Mouse (Mus musculus): ENCODE results near the gene Abat. TPM values are rescaled to one million over a fixed set of nuclear protein-coding genes. Genes with fewer than 3 reads are reported as not detected.

Abat gene
- polyA plus RNA-seq, 1 experiment from 2014 or later: 112 TPM

DNA sequence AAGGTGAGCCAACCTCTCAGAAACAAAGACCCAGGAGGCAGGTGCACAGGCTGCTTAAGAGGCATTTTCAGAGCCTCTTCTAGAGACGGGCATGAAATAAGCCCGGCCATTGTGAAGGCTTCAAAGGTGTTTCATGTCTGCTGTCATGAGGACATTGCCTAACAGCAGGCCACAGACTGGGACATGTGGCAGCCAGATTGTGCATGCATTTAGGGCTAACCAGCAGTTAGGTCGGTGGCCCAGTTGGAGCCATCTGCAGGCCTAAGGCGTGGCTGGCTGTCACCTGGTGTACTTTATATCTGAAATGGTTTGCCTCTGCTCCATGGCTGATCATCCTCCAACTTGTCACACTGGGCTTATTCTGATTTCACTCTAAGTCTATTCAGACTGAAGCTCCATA lies 65.1 kb downstream of the Abat start:
- no peak overlapping the region for H3K4me3 ChIP-seq
- WGBS: 70% methylated on average over 4 of the region's 4 CpGs
- no peak overlapping the region for H3K27ac ChIP-seq
- H3K9ac ChIP-seq: no peak overlapping the region
- H3K4me2 ChIP-seq (replicated peaks): no peak overlapping the region
- no peak for ATAC-seq (ENCODE audit: low FRiP score, low read depth)
- H3K9me3 ChIP-seq: 0 out of 2 replicates have a peak, but pooled peaks cover 3% of the 10 kb centered on the region
- H3K27me3 ChIP-seq (replicated peaks): no peaks in the 10 kb centered on the region
- H3K36me3 ChIP-seq: peaks cover 45% of the 10 kb centered on the region
- 0 out of 2 replicates have a peak, but pooled peaks cover 2% of the 10 kb centered on the region for H3K4me1 ChIP-seq

DNA sequence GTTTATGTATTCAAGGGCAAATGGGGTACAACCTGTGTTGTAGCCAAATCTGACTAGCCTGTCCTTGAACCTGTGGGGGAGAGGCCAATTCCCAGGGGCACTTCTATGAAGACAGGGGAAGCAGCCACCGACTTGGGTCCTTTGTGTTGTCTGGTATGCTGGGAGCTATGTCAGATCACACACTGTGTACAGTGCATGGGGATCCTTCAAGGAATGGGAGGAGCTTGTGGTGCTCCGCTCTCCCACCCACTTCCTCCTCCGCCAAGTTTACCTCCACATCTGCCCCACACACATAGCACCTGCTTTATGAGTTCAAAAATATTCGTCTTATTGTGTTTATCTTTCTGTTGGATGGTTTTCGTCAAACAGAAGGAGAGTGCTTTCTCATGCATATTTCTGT lies 66.3 kb downstream of the Abat start:
- Histone ChIP-seq H3K4me1 (0 out of 2 replicates have a peak, but pooled peaks cover 3% of the 10 kb centered on the region), H3K9me3 (0 out of 2 replicates have a peak, but pooled peaks cover 3% of the 10 kb centered on the region), H3K27ac (no peak overlapping the region), H3K27me3 (replicated peaks) (no peaks in the 10 kb centered on the region), H3K4me2 (replicated peaks) (no peak overlapping the region), H3K4me3 (no peak overlapping the region), H3K36me3 (peaks cover 36% of the 10 kb centered on the region), H3K9ac (no peak overlapping the region)
- ATAC-seq (ENCODE audit: low FRiP score, low read depth): no peak
- 84% methylated on average over 5 of the region's 5 CpGs for WGBS

DNA sequence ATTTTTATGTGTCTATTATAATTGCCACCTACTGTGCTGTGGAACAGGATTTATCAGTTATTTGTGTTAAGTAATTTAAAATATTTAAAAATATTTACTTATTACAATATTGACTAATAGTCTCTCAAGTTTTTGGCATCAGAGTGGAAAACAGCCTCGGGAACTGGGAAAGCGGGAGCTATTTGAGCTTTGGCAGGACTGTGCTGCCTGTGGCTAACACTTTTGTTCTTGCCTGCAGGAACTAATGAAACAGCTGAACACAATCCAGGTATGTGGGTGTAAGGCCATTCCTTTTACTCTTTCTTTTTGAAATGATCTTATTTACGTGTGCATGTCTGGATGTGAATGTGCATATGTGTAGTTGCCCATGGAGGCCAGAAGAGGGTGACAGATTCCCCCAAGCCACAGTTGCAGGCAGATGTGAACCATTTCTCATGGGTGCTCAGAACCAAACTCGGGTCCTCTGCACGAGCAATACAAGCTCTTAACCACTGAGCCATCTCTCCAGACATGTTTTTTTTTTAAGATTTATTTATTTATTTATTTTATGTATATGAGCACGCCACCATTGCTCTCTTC lies 68.5 kb downstream of the Abat start:
- H3K36me3 ChIP-seq: peaks cover 39% of the 10 kb centered on the region

DNA sequence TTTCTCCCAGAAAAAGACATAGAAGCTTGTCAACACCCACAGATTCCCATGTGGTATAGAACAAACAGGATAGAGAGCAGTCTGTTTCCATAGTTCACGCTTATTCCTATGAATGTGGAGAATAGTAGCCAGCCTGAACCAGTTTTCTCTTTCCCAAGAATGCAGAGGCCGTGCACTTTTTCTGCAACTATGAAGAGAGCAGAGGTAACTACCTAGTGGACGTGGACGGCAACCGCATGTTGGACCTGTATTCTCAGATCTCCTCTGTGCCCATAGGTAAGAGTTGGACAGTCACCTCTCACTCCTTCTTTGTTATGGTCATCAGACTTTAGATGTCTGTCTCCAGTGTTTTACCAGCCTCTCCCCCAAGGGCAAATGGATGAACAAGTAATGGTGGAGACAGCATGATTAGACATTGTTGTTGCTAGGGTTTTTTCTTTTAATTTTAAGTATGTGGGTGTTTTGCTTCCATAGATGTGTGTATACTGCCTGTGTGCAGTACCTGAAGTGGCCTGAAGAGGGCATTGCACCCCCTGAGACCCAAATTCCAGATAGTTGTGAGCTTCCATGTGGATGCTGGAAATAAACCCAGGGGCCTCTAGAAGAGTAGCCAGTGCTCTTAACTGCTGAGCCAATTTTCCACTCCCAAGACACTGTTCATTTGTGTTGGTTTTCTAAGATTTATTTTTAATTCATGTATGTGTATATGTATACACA lies 69.5 kb downstream of the Abat start:
- H3K36me3 ChIP-seq: peaks cover 35% of the 10 kb centered on the region
- H3K4me3 ChIP-seq: no peak overlapping the region
- H3K4me1 ChIP-seq: 0 out of 2 replicates have a peak, but pooled peaks cover 3% of the 10 kb centered on the region
- no peak overlapping the region for H3K27ac ChIP-seq
- H3K4me2 ChIP-seq (replicated peaks): no peak overlapping the region
- 96% methylated on average over 5 of the region's 5 CpGs for WGBS
- no peak overlapping the region for H3K9ac ChIP-seq
- ATAC-seq (ENCODE audit: low FRiP score, low read depth): no peak
- H3K27me3 ChIP-seq (replicated peaks): no peaks in the 10 kb centered on the region
- H3K9me3 ChIP-seq: 0 out of 2 replicates have a peak, but pooled peaks cover 3% of the 10 kb centered on the region

More for the DNA sequence above, 68.5 kb downstream of the Abat start:
- Histone ChIP-seq H3K27ac (no peak overlapping the region), H3K9me3 (0 out of 2 replicates have a peak, but pooled peaks cover 3% of the 10 kb centered on the region), H3K4me2 (replicated peaks) (no peak overlapping the region), H3K27me3 (replicated peaks) (no peaks in the 10 kb centered on the region), H3K4me1 (0 out of 2 replicates have a peak, but pooled peaks cover 3% of the 10 kb centered on the region), H3K9ac (no peak overlapping the region), H3K4me3 (no peak overlapping the region)
- WGBS: 94% methylated on average over 6 of the region's 6 CpGs
- no peak for ATAC-seq (ENCODE audit: low FRiP score, low read depth)

DNA sequence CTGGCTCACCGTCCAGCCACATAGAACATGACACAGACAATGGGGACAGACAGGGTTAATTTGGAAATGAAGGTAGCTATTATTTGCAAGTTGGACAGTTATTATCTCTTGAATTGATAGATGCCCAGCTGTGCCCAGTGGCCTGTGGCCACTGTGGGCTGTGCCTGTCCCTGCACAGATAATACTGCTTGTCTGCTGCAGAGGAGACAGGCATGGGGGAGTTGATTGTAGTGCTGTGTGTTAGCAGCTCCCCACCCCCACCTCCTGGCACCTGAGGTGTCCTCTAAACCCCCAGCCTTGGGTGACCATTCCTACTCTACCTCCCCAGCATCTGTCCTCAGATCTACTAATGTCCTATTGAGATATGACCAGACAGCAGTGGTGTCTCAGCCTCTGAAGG lies 71.0 kb downstream of the Abat start:
- Histone ChIP-seq H3K4me1 (0 out of 2 replicates have a peak, but pooled peaks cover 3% of the 10 kb centered on the region), H3K27me3 (replicated peaks) (no peaks in the 10 kb centered on the region), H3K4me3 (no peak overlapping the region), H3K27ac (no peak overlapping the region), H3K9ac (no peak overlapping the region), H3K4me2 (replicated peaks) (no peak overlapping the region), H3K36me3 (peaks cover 40% of the 10 kb centered on the region), H3K9me3 (0 out of 2 replicates have a peak, but pooled peaks cover 3% of the 10 kb centered on the region)
- 46% methylated on average over 1 of the region's 1 CpGs for WGBS
- peak; percentile 71 for ATAC-seq (ENCODE audit: low FRiP score, low read depth)

DNA sequence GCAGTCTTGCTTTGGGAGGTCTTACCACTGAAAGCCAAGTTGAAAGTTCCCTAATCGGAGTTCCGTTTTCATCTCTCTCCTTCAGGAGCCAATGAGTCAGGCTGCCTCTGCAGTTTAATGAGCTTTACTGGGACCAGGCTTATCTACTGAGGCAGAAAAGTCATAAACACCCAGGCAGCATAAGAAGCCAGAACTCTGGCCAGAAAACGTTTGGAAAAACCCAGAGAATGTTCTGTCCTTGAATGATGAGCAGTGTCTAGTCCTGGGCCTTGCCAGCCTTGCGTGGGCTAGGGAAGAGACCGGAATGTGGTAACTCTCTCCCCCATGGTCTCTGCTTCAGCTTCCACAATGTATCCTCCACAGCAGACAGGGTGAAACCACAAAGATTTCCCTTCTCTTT lies 71.8 kb downstream of the Abat start:
- 82% methylated on average over 5 of the region's 5 CpGs for WGBS
- 0 out of 2 replicates have a peak, but pooled peaks cover 3% of the 10 kb centered on the region for H3K4me1 ChIP-seq
- no peak overlapping the region for H3K9ac ChIP-seq

DNA sequence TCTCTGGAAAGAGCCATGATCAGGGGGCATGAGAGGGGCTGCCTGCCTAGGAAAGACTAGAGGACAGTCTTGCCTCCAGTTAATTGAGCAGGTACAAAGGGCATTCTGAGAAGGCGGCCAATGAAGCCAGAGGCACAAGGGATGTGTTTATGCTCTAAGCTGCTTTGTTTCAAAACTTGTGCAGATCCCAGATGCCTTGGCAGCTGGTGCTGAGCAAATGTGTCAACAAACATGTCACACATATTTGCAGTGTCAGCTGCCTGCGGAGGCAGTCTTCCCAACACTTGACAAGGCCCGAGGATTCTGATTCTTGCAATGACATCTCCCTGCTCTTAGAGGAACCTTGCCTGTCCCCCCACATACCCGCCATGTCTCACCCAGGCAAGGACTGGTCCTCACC lies 82.2 kb downstream of the Abat start:
- WGBS: 75% methylated on average over 4 of the region's 4 CpGs
- Histone ChIP-seq H3K4me2 (replicated peaks) (no peak overlapping the region), H3K27ac (no peak overlapping the region)

More for the DNA sequence above, 71.8 kb downstream of the Abat start:
- Histone ChIP-seq H3K4me3 (no peak overlapping the region), H3K27ac (no peak overlapping the region), H3K27me3 (replicated peaks) (no peaks in the 10 kb centered on the region), H3K36me3 (peaks cover 48% of the 10 kb centered on the region), H3K9me3 (0 out of 2 replicates have a peak, but pooled peaks cover 3% of the 10 kb centered on the region), H3K4me2 (replicated peaks) (no peak overlapping the region)
- ATAC-seq (ENCODE audit: low FRiP score, low read depth): no peak

DNA sequence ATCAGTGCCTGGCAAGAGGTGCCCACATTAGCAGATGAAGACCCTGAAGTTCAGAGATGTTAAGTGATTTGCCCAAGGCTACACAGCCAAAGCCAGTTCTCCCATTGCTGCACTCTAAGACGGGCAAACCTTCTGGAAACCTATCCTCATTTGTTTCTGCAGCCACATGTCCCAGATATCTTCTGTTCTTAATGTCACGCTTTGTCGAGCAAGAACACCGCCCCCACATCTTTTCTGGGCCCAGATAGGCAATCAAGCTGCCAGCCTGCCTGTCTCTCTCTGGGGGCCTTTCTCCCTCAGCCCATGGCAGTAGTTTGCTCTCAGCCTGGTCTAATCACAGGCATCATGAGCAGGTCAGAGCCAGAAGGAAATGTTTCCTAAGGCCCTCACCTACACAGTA lies 83.1 kb downstream of the Abat start:
- Histone ChIP-seq H3K9me3 (no peaks in the 10 kb centered on the region), H3K27me3 (replicated peaks) (no peaks in the 10 kb centered on the region), H3K4me2 (replicated peaks) (no peak overlapping the region), H3K4me1 (no peaks in the 10 kb centered on the region; the same call in 1 of the 2 replicates), H3K9ac (no peak overlapping the region), H3K36me3 (peaks cover 15% of the 10 kb centered on the region; the same call in 1 of the 2 replicates), H3K4me3 (no peak overlapping the region), H3K27ac (no peak overlapping the region)
- no peak for ATAC-seq (ENCODE audit: low FRiP score, low read depth)
- WGBS: 77% methylated on average over 4 of the region's 4 CpGs

More for the DNA sequence above, 82.2 kb downstream of the Abat start:
- Histone ChIP-seq H3K9ac (no peak overlapping the region), H3K9me3 (no peaks in the 10 kb centered on the region), H3K27me3 (replicated peaks) (no peaks in the 10 kb centered on the region), H3K4me3 (no peak overlapping the region), H3K36me3 (peaks cover 11% of the 10 kb centered on the region; the same call in 1 of the 2 replicates), H3K4me1 (no peaks in the 10 kb centered on the region; the same call in 1 of the 2 replicates)
- no peak for ATAC-seq (ENCODE audit: low FRiP score, low read depth)

DNA sequence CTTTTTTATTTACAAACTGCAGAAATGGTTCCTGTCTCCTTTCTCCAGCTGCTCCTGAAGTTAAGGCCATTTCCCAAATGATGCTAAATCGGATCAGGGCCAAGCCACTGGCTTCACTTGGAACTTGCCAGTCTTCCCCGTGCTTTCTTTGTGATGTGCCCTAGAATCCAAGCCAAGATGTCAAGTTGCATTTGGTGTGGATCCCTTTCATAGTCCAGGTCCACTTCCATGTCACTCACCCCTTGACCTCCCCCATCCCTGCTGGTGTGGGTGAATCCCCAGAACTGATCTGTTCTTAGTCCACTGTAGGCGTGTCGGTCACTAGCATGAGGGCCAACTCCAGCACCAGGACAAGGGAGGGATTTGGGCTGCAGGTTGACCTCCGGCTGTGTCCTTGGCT lies 84.3 kb downstream of the Abat start:
- Histone ChIP-seq H3K27me3 (replicated peaks) (no peaks in the 10 kb centered on the region), H3K9me3 (no peaks in the 10 kb centered on the region), H3K9ac (no peak overlapping the region), H3K36me3 (peaks cover 24% of the 10 kb centered on the region), H3K27ac (no peak overlapping the region), H3K4me2 (replicated peaks) (no peak overlapping the region), H3K4me3 (no peak overlapping the region), H3K4me1 (no peaks in the 10 kb centered on the region; the same call in 1 of the 2 replicates)
- whole genome bisulfite sequencing: 93% methylated on average over 5 of the region's 5 CpGs
- ATAC-seq (ENCODE audit: low FRiP score, low read depth): no peak

DNA sequence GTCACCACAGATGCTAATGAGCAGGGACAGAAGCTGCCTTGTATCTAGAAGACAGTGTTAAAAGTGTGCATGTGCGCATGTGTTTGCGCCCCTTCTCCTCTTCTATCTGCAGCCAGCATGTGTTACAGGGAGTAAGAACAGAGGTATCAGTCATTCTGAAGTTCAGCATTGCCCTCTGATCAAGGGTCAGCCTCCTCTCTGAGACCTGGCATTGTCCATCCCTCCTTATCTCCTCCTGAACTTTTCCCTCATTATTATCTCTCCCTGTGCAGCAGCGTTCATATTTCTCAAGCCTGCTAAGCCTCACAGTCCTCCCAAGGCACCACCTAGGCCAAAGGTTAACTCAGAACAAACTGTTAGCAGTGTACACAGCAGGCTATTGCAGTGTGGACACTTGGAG lies 90.6 kb downstream of the Abat start:
- Histone ChIP-seq H3K4me1 (no peaks in the 10 kb centered on the region), H3K4me3 (no peak overlapping the region), H3K27me3 (replicated peaks) (no peaks in the 10 kb centered on the region), H3K9ac (no peak overlapping the region), H3K4me2 (replicated peaks) (no peak overlapping the region), H3K36me3 (peaks cover 47% of the 10 kb centered on the region), H3K27ac (no peak overlapping the region), H3K9me3 (no peaks in the 10 kb centered on the region)
- ATAC-seq (ENCODE audit: low FRiP score, low read depth): no peak
- WGBS: 92% methylated on average over 3 of the region's 3 CpGs

DNA sequence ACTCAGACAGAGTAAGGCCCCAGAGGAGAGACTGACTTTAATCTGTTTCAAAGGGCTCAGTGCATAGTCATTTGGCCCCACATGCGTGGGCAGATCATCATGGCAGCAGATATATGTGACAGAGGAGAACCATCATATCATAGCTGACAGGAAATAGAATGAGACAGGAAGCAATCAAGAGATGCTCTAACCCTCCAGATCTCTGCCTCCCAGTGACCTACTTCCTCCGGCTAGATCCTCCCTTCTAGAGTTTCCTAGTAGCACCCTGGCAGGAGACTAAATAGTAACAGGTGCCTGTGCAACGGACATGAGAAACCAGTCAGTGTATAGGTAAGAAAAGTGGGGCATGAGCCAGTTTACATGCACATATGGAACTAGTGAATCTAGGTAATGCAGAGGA lies 97.2 kb downstream of the Abat start:
- WGBS: 84% methylated on average over 3 of the region's 3 CpGs
- ATAC-seq (ENCODE audit: low FRiP score, low read depth): no peak
- Histone ChIP-seq H3K27ac (no peak overlapping the region), H3K9ac (no peak overlapping the region), H3K4me2 (replicated peaks) (no peak overlapping the region), H3K9me3 (no peaks in the 10 kb centered on the region), H3K36me3 (peaks cover 46% of the 10 kb centered on the region), H3K4me3 (no peak overlapping the region), H3K4me1 (no peaks in the 10 kb centered on the region), H3K27me3 (replicated peaks) (no peaks in the 10 kb centered on the region; the same call in 1 of the 2 replicates)

DNA sequence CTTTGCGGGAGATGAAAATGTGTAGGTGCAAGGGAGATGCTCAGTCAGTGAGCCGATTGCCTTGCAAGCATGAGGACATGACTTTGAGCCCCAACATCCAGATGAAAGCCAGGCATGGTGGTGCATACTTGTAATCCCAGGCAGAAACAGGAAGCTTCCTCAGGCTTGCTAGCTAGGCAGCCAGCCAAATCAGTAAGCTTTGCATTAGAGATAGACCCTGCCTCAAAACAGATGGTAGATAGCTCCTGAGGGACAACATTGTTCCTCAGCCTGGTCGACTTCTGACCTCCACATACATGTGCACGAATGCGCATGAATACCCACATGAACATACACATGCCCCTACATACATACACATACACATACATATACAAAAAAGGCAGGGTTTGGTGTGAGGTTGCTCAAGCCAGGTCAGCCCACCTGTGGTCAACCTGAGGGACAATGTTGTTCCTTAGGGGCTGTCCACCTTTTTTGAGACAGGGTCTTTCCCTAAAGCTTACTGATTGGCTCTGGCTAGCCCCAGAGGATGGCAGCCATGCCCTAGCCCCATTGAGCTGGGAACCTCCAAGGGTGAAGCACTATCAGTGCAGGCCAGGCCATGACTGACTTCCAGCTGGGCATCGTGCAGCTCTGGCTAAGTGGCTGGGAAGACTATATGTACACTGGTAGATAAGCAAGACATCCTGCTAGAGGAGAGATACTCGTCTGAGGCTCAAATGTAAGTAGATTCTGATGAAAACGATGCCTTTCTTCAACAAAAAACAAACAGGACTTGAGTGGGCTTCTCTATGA lies 99.2 kb downstream of the Abat start:
- Histone ChIP-seq H3K4me3 (no peak overlapping the region), H3K27me3 (replicated peaks) (no peaks in the 10 kb centered on the region; the same call in 1 of the 2 replicates), H3K9ac (no peak overlapping the region), H3K4me2 (replicated peaks) (no peak overlapping the region), H3K9me3 (no peaks in the 10 kb centered on the region), H3K4me1 (no peaks in the 10 kb centered on the region), H3K36me3 (peaks cover 51% of the 10 kb centered on the region), H3K27ac (no peak overlapping the region)
- no peak for ATAC-seq (ENCODE audit: low FRiP score, low read depth)
- WGBS: 91% methylated on average over 8 of the region's 8 CpGs

All from neural tube, embryonic 12.5 days (tissue).